Mouse (Mus musculus) hindbrain, postnatal 0 days (tissue): ENCODE data around the gene Olfr1408. TPM values are rescaled to one million over a fixed set of nuclear protein-coding genes. Genes with fewer than 3 reads are reported as not detected.

Experiments used
- ATAC-seq: fragments of 200-750 bp; cut with Nextera tagmentation; 2 replicates; pipeline ENCODE4 v1.8.0; 2017; ENCODE audit warnings: mild to moderate bottlenecking, moderate TSS enrichment, moderate library complexity
- DNase-seq: peaks from one replicate; pipeline ENCODE4 v3.0.0-alpha.2; 2015; ENCODE audit warnings: low spot score
- H3K27ac ChIP-seq: fragments of 300-500 bp; sonication (generic); 2 replicates; pipeline ENCODE4 v1.5.1; 2014; ENCODE audit warnings: mild to moderate bottlenecking
- H3K27me3 ChIP-seq: fragments of 300-500 bp; sonication (generic); 2 replicates; pipeline ENCODE4 v1.6.1; 2014; ENCODE audit warnings: low read length, mixed read lengths; ENCODE audit not compliant: insufficient read depth
- H3K36me3 ChIP-seq: fragments of 300-500 bp; sonication (generic); 2 replicates; pipeline ENCODE4 v1.6.1; 2014; ENCODE audit warnings: low read length, mixed read lengths; ENCODE audit not compliant: insufficient read depth
- H3K4me1 ChIP-seq: fragments of 300-500 bp; sonication (generic); 2 replicates; pipeline ENCODE4 v1.6.1; 2014; ENCODE audit warnings: antibody characterized with exemption, low read length, mixed read lengths; ENCODE audit not compliant: insufficient read depth
- H3K4me2 ChIP-seq: fragments of 300-500 bp; sonication (generic); 2 replicates; pipeline ENCODE4 v1.6.1; 2014; ENCODE audit warnings: low read depth, mild to moderate bottlenecking, low read length, moderate library complexity, mixed read lengths
- H3K4me3 ChIP-seq: fragments of 300-500 bp; sonication (generic); 2 replicates; pipeline ENCODE4 v1.5.1; 2014; ENCODE audit warnings: low read length
- H3K9ac ChIP-seq: fragments of 300-500 bp; sonication (generic); replicated peaks from 2 replicates; pipeline ENCODE4 v1.6.1; 2014; ENCODE audit warnings: mild to moderate bottlenecking, low read length, moderate library complexity, mixed read lengths
- H3K9me3 ChIP-seq: fragments of 300-500 bp; sonication (generic); 2 replicates; pipeline ENCODE4 v1.6.1; 2016; ENCODE audit warnings: low read length, mixed read lengths
- CTCF ChIP-seq: IDR thresholded peaks from 2 replicates; pipeline ENCODE4 v1.5.1; 2016; ENCODE audit warnings: antibody characterized with exemption, control low read depth, low read depth
- WGBS: fragments of 180-500 bp; shearing (Covaris S2); extraction: QIAGEN DNeasy Blood & Tissue Kit; methylation state at CpG from one replicate; pipeline ENCODE4 v1.1.7; 2014; 5-methylcytosine and 5-hydroxymethylcytosine counted together
- polyA plus RNA-seq: library from polyadenylated mRNA; unstranded; fragments of >200 nt; fragmentation: Nextera tagmentation; extraction: Ambion mirVana; gene quantifications from 2 replicates; pipeline ENCODE4 v1.2.1, GENCODE M21; 2015
- total RNA-seq: library from RNA; depleted of rRNA; stranded (reverse); fragments of >200 nt; gene quantifications from 2 replicates; pipeline ENCODE4 v1.2.3, GENCODE M21; 2014; rRNA removed

Olfr1408 gene
- total RNA-seq (not detected in 2 replicates), polyA plus RNA-seq (not detected in 2 replicates)

DNA sequence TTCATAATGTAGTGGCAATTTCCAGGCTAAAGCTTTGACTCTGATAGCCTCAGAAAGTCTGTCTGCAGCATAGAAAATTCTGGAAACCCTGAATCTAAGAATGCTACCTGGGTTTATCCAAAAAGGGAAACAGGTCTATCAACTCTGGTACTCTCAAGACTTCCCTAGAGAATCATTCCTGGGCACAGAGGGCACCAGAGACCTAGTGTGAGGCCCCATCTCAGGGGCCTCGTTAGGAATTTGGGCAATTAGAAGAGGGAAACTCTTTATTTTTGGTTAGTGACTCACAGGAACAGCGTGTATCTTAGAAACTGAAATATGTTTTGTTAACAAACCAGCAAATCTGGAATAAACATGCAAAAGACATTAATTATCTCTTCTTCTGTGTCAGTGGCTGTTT, at the start of gene Olfr1408:
Gene Olfr1408, minus strand, starts transcription at position 101 of the 400 bp plus-strand sequence.
- Histone ChIP-seq H3K4me1 (no peaks in the 10 kb centered on the region), H3K4me3 (no peak within 1 kb of the TSS), H3K9ac (no peak within 1 kb of the TSS), H3K36me3 (no peaks in the 10 kb centered on the region), H3K4me2 (no peak within 1 kb of the TSS), H3K27ac (no peak within 1 kb of the TSS), H3K9me3 (no peaks in the 10 kb centered on the region), H3K27me3 (no peaks in the 10 kb centered on the region)
- no peak for TF ChIP-seq CTCF
- 78% methylated on average over 2 of the region's 2 CpGs for WGBS
- no peak for DNase-seq
- no peak for ATAC-seq

GRCm38 (mm10) chr1:173174154-173174842, 37.1 kb upstream of the Olfr1408 start:
- H3K4me1 ChIP-seq = no peaks in the 10 kb centered on the region
- no peaks in the 10 kb centered on the region for H3K9me3 ChIP-seq
- no peak overlapping the region for H3K27ac ChIP-seq
- no peak for TF ChIP-seq CTCF
- no peaks in the 10 kb centered on the region for H3K36me3 ChIP-seq
- no peak overlapping the region for H3K4me3 ChIP-seq
- H3K9ac ChIP-seq = no peak overlapping the region
- no peak overlapping the region for H3K4me2 ChIP-seq
- H3K27me3 ChIP-seq = no peaks in the 10 kb centered on the region
- ATAC-seq (no peak), DNase-seq (no peak)

Other genes starting within 250 kb of the Olfr1408 start
- gene Apcs, start 242.3 kb downstream of the Olfr1408 start, total RNA-seq = not detected in 2 replicates
- not detected in 2 replicates for gene Apcs, start 242.3 kb downstream of the Olfr1408 start, polyA plus RNA-seq
- gene Olfr16, start 187.0 kb downstream of the Olfr1408 start, total RNA-seq = not detected in 2 replicates
- gene Olfr16, start 187.0 kb downstream of the Olfr1408 start, polyA plus RNA-seq = not detected in 2 replicates
- gene Olfr1406, start 53.3 kb upstream of the Olfr1408 start, total RNA-seq = not detected in 2 replicates
- gene Olfr1406, start 53.3 kb upstream of the Olfr1408 start, polyA plus RNA-seq = not detected in 2 replicates
- gene Olfr218, start 60.4 kb upstream of the Olfr1408 start, total RNA-seq = not detected in 2 replicates
- gene Olfr218, start 60.4 kb upstream of the Olfr1408 start, polyA plus RNA-seq = not detected in 2 replicates
- gene Olfr1404, start 75.0 kb upstream of the Olfr1408 start, total RNA-seq = not detected in 2 replicates
- gene Olfr1404, start 75.0 kb upstream of the Olfr1408 start, polyA plus RNA-seq = not detected in 2 replicates
- not detected in 2 replicates for gene Fcer1a, start 89.8 kb upstream of the Olfr1408 start, total RNA-seq
- not detected in 2 replicates for gene Fcer1a, start 89.8 kb upstream of the Olfr1408 start, polyA plus RNA-seq
- not detected in 2 replicates for gene Olfr418, start 128.6 kb upstream of the Olfr1408 start, total RNA-seq
- gene Olfr418, start 128.6 kb upstream of the Olfr1408 start, polyA plus RNA-seq = 0.03 TPM in 1 of 2 replicates, not detected in the other
- gene Mptx2, start 140.4 kb upstream of the Olfr1408 start, total RNA-seq = not detected in 2 replicates
- gene Mptx2, start 140.4 kb upstream of the Olfr1408 start, polyA plus RNA-seq = not detected in 2 replicates
- gene Ackr1, start 196.4 kb upstream of the Olfr1408 start, total RNA-seq = 51.7 and 55.2 TPM in 2 replicates
- gene Ackr1, start 196.4 kb upstream of the Olfr1408 start, polyA plus RNA-seq = 18.7 and 21.5 TPM in 2 replicates
- 1.6 and 19.1 TPM in 2 replicates for gene Aim2, start 213.5 kb upstream of the Olfr1408 start, total RNA-seq
- 1.4 and 1.9 TPM in 2 replicates for gene Aim2, start 213.5 kb upstream of the Olfr1408 start, polyA plus RNA-seq
- gene Cadm3, start 230.3 kb upstream of the Olfr1408 start, total RNA-seq = 533 and 565 TPM in 2 replicates
- gene Cadm3, start 230.3 kb upstream of the Olfr1408 start, polyA plus RNA-seq = 52.5 and 53.1 TPM in 2 replicates